Mouse (Mus musculus) MN1 (cell line): ENCODE results near the gene Pi4k2a.

ENCODE experiments used
- DNase-seq: peaks from one replicate; pipeline ENCODE4 v3.0.0-alpha.2; 2016; ENCODE audit warnings: low spot score

The Pi4k2a gene

DNA sequence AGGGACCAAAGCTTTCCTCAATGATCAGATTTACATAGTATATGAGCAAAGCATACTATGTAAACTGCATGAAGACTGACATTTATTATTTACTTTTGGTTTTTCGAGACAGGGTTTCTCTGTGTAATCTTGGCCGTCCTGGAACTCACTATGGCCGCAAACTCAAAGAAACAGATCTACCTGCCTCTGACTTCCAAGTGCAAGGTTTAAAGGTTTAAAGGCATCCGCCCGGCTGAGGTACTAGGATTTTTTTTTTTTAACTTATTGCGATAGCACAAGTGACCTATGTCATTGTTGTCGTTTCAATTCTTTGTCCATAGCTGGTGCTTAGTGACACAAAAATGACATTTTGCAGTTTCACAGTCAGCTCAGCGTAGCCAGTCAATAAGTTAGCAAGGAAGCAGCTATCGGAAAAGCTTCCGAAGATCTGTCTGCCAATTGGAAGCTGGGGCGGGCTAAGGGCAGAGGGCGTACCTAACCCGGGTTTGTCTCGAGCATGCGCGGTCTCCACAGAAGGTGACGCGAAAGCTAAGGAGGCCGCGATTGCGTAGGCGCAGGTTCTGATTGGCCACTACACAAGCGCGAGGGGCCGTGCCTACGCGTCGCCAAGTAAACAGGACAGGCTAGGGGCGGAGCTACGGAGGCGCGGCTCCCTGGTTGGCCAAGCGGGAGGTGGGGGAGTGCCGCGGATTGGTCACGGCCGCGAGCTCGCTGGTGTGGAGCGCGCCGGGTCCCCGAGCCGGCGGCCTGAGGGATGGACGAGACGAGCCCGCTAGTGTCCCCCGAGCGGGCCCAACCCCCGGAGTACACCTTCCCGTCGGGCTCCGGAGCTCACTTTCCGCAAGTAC lies at the start of gene Pi4k2a:
Gene Pi4k2a (plus strand): TSS at position 723 of the 848 bp plus-strand sequence.
- DNase-seq = peak; percentile 98

DNA sequence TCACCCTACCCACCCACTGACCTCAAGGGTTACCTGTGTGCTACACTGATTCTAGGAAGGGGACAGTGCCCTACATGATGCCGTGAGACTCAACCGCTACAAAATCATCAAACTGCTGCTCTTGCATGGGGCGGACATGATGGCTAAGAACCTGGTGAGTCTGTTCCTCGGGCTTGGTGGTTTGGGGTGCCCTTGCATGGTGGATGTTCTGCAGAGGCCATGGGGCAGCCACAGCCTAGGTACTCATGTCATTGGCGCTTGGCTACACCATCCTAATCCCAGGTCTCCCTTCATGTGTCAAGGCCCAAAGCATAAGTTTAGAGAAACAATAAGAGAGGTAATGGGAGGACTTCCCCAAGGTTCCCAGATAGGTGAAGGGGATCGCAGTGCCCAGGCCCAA lies 46.3 kb upstream of the Pi4k2a start:
- DNase-seq = no peak

DNA sequence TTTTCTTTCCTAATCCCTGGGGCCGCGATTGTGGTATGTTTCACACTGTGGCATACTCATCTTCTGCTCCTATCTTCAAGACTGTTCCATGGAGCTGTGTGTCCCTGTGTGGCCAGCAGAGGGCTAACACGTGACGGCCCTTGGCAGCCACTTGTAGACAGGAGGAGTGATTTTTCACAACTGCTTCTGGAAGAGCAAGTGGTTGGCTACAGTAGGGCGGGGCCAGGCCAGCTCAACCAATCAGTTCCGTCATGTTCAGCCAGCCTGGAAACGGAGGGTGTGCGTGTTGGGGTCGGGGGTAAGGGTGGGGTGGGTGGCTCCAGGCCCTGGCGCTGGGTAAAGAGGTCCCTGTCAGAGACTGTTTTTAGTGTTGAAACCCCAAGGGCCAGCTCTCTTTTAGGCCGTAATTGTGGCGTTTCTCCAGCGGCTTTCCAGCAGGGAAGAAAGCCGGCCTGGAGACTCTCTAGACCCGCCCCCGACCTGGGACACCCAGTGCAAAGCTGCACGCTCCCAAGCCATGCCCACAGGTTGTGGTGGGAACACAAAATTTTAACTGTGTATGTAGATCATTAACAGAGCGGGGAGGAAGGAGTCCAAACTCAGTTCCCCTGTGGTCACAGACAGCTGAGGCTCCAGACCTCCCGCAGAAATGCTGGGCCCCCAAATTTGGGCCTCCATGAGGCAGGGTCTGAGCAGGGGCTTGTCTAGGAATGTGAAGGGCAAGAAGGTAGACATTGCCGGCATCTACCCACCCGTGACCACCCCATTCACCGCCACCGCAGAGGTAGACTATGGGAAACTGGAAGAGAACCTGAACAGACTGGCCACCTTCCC lies 44.8 kb upstream of the Pi4k2a start, which contains the start of gene Hoga1:
Gene Hoga1 (plus strand): TSS at position 342 of the 834 bp plus-strand sequence.
- peak; percentile 70 for DNase-seq

DNA sequence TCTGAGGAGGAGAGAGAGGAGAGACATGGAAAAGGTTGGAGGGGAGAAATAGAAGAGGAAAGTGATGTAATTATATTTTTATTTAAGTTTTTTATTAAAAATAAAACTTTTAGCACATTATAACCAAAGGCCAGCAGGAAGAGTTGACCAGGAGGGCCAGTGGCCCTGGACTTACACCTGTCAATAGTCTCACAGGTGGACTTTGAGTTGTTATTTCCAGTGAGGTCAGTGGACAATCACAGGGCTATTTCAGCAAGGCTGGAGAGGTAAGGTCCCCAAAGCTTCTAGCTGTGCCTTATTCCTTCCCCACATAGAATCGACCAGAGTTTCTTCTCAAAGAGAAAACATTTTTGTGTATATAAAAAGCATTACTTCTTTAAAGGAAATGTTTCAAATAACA lies 40.0 kb upstream of the Pi4k2a start:
- DNase-seq = no peak

DNA sequence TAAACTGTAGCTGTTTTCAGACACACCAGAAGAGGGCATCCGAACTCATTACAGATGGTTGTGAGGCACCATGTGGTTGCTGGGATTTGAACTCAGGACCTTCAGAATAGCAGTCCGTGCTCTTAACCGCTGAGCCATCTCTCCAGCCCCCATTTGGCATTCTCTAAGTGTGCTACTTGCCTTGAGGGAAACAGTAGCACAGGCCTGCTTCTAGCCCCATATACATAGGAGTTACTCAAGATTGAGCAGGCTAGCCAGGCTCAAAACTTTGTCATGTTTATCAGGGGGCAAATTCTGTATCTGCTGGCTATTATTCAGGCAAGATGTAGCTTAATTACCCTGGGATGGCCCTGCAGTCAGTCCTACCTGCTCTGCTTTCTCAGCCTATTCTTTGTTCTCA lies 38.9 kb upstream of the Pi4k2a start:
- DNase-seq = no peak

DNA sequence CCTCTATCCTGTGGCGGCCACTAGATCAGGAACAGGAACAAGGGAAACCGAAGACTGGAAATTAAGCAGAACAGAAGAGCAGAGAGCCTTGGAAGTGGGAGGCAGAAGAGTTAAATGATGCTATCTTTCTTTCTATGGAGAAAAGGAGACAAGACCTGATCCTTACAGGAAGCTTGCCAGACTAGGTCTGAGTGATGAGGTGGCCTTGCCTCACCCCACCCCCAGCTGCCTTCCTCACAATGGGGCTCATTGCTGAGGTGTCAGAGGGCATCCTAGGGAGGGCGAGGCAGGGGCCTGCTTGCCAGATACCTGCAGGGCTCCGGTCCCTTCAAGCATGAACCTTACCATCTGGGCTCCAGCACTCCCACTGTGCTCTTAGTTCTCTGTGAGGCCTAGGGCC lies 38.3 kb upstream of the Pi4k2a start, which contains the start of gene 4933411K16Rik:
Gene 4933411K16Rik (plus strand): TSS at position 301 of the 400 bp plus-strand sequence.
- no peak for DNase-seq

DNA sequence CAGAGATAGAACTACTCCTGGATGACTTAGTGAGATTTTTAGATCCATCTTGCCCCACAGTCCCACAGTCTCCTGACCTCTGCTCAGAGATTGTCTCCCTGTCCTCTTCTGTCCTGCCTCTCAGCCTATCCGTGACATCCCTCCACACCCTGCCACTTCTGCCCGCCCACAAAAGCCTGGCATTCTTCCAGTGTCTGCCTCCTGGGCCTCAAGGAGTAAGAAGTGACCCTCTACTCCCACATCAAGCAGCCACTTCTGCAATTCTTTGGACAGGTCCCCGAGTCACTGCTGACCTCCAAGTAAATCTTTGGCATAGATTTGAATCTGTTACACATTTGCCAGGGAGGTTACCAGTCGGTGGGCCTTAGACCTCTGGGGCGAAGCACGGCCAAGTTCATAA lies 36.0 kb upstream of the Pi4k2a start:
- no peak for DNase-seq

DNA sequence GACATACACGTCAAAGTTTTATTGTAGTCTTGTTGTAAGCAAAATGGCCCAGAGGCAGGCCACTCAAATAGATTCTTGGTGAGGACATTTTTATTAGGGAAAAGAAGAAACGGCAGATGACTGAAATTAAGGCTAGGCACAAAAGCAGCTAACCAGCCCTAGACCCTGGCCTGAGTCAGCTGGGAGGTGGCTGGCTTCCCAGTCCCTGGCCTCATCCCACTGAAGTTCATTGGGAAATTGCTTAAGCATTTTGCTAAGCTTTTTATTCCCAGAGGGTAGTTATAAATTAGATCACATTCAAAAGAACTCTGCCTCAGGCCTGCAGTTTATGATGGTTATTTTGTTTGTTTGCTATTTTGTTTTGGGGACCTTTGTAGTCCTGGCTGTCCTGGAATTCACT lies 34.4 kb upstream of the Pi4k2a start:
- DNase-seq = peak; percentile 14

DNA sequence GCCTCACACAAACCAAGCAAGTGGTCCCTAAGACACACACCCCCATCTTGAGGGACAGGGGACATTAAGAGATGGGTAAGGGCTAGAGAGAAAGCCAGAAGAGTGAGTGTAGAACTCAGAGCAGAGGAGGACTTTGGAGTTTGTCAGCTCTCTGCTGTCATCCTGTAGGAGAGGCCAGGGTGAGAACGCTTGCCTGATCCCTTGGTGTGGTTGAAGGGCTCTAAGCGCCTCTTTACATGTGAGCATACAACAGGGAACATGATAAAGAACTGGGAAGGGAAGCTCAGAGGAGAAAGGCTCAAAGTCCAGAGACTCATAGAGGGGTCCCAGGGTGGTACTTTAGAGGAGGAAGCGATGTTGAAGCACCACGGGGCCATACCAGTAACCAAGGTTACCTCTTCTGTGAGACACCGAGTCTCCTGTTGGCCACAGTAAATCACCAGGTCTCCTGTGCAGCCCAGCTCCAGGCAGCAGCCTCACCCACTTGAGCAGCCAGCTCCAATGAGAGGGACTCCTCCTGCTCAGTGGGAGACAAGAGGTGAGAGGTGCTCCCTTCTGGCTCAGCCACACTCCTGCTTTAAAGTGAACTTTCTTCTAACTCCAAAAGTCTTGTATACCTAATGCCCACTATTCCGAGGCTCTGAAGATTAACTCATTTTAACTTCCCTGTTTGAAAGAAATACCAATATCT lies 33.4 kb upstream of the Pi4k2a start:
- no peak for DNase-seq

DNA sequence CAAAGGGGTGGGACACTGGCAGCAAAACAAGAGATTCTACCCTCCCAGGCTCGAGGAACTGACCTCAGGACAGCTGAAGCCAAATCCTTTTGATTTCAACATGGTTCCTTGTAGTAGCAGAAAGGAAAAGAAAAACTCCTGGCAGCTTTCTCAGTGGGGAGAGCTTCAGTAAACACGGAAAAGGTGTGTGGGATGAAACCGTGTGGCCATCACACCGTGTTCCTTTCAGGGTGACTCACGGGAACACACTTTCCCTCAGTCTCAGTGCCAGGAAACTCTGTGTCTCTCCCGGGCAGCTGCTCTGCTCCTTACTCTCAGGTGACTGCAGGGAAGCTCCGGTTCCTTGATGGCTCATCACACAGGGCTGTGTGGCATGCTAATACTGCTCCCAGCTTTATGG lies 31.8 kb upstream of the Pi4k2a start:
- no peak for DNase-seq

DNA sequence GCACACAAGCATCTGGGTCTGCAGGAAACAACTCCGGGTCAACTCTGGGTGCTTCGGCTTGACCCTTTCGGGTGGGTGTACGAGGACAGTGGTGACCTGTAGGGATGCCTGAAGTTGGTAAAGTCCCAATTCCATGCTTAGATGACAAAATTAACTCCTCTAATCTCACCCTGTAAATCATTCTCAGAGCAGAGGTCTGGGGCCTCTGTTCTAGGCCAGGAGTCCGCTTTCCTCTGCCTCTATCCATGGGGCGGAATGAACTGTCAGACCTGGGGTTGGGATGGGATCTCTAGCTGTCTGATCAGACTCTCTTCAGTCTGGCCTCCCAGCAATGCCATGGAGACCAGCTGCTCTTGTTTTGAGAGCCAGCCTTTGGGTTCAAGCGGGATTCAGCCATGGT lies 28.8 kb upstream of the Pi4k2a start:
- no peak for DNase-seq

DNA sequence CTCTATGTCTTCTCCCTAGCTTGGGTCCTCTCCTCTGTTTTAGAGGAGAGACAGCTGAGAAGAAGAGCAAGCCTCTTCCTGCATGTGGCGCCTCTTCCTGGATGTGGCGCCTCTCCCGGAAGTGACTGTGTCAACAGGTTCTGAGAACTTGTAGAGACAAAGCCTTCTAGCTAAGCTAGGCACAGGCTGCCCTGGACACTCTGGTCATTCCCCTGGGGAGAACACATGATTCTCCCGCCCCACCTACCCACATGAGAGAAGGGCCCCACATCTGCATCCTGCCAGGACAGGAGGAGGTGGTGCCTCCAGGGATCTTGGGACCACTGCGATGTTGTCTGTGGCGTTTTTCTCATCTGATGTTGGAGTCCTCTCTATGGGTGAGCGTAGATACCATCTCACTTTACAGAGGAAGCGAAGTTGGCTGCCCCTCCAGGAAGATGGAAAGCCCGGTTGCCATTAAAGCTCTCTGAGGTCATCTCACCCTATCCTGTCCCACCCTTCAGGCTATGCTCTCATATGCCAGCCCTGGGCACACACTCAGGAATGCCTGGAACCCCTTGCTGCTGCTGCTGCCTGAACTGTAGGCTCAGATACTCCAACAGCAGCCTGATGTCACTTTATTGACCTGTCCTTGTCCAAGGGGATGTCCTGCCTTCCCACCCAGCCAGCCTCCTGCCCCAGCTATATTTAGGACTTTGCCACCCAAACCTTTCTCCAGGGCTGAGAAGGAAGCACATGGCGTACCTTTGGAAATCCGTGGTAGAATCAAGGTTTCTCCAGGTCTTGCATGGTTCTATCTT lies 21.6 kb upstream of the Pi4k2a start:
- DNase-seq = peak; percentile 50

DNA sequence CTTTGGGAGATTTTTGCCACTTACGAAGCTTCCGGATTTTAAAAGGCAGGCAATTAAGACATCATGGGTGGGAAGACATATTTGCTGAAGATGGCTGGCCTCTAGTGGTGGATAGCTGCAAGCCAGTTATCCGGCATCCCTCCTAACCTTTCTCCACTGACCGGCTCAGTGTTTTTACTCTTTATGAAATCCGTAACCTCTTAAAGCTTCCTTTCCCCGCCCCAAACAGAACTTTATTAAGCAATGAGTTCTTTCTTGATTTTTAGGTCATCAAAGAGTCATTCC lies 21.1 kb upstream of the Pi4k2a start:
- DNase-seq = peak; percentile 64

DNA sequence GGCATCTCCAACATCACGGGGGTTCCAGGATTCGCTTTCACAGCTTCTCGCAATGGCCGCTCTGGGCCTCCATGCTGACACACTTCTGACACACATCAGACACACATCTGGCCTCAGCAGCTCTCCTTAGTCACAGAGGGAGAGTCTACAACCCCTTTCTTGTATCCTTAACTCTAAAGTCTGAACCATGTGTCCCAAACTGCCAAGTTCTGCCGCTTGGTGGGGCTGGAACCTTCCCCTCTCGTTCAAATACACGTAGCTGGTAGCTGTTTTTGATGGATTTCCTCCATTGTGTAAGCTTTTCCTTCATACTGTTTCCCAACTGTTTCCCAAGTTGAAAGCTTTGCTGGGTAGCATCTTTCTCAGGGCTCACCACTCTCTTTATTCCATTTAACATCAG lies 19.0 kb upstream of the Pi4k2a start:
- no peak for DNase-seq

DNA sequence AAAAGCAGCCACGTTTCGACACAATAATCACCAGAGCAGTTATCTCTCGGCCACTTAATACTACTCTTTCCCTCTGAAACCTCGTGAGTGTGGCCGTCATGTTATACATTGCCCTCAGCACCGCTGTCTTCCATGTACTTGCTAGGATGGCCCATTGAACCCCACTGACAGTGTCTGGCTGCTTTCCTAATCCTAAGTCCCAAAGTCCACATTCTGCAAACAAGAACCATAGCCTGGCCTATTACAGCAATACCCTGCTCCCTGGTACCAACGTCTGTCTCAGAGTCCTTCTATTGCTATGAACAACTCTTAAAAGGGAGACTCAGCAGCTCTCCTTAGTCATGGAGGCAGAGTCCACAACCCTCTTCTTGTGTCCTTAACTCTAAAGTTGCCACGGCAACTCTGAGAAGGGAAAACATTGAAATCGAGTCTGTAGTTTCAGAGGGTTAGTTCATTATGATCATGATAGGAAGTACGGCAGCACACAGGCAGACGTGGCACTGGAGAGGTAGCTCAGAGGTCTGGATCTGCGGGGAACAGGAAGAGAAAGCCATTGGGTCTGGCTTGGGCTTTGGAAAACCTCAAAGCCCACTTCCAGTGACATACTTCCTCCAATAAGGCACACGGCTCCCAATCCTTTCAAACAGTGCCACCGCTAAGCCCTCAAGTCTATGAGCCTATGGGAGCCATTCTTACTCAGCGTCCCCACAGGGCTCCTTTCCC lies 18.2 kb upstream of the Pi4k2a start:
- DNase-seq = no peak

DNA sequence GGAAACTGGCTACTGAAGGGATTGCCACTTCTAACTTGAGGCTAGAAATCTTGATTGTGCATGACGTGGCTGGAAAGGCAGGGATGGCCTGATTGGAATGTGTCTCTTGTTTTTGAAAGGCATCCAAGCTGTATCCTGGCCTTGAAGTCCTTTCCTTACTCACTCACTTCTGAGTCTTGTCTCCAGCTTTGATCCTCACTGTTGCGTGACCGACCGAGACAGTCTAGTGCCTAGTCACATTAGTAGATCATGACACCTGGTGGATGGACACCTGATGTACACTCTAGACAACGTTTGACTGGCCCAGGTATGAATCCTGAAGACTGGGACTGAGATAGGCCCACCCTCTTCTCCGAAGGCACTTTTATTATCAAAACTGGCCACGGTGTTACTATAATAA lies 17.5 kb upstream of the Pi4k2a start:
- DNase-seq = no peak

DNA sequence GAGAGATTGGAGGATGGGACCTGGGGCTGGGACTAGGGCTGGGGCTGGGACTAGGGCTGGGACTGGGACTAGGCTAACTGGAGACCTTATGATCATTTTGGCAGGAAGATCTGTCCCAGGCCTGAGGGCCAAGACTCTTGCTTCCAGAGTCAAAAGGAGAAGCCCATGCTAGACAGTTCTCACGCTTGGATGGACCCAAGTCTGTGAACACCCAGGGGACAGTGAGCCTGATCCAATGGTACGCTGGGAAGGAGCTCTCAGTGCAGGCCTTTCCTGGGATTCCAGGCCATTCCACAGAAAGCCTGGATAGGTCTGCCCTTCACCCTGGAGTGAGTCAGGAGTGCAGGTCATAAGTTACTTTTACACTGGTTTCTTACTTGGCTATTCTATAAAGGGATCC lies 15.2 kb upstream of the Pi4k2a start:
- DNase-seq = no peak

DNA sequence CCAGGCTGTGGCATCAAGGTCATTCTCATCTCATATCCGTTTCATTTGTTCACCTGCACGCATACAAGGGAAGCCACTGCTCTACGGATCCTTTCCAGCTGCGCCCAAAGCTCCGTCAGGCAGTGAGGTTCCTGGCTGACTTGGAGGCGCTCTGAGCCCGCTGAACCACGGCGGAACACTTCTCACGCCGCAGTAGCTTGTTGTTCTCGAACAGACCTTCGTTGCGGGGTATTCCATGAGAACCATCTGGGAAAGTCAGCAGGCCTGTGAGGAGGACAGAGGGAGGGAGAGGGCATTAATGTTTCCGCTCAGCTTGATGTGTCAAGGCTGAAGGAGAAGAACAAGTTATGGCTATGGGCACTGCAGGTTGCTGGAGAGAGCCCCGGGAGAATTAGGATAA lies 14.3 kb upstream of the Pi4k2a start:
- no peak for DNase-seq

DNA sequence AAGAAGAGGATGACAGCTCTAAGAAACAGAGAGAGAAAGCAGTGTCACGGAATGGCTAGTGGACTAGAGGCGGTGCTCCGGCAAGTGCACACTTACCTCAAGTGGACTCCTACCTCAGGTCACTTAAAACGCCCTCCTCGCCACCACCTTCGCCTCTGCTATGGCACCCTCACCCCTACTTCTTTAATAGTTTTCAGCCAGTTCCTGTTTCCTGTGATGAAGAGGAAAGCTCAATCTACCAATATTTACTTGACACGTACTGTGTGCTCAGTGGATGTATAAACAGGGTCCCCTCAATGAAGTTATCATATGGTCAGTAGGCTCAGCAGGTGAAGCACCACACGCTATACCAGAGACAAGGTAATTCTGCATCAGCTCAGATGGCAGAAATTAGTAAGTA lies 11.7 kb upstream of the Pi4k2a start:
- no peak for DNase-seq

DNA sequence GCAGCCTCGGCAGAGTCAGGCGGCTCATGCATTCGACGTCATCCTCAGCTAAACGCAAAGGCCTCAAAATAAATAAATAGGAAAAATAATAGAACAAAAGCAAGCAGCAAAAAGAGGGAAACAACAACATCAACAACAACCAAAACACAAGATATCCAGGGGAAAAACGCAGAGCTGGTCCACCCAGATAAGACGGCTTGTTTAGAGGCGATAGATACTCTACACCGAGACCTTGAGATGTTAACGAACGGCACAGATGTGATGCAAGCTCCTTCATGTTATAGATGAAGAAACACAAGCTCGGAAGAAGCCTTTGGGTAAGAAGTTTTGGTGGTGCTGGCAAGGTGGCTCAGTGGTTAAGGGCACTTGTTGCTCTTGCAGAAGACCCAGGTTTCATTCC lies 11.3 kb upstream of the Pi4k2a start:
- DNase-seq = no peak

DNA sequence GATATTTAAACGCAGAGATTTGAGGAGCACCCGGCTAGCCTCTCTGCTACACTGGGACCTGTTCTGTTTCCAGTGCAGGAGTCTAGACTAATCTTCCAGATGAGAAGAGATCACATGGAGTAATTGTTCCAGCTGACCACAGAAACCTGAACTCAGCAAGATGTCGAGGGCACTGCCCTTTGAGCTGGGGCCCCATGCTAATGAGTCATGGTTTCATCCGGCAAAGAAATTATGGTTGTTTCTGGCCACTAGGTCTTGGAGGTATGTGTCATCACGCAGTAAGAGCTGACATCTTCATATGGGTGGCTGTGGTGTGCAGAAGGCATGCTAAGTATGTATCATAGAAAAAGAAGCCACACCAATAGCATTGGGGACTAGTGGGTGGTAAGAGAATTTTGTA lies 10.3 kb upstream of the Pi4k2a start:
- DNase-seq = peak; percentile 66
